Mouse (Mus musculus): ENCODE measurements at regions not wholly inside any gene's neighbourhood (a gene's known extent, or its start where the extent isn't known, plus 50 kb on each side); places are given as distances from the start of the nearest gene placed in this dataset.

- Histone ChIP-seq H3K27ac (no peak overlapping the region), H3K4me1 (0 out of 2 replicates have a peak, but pooled peaks cover 5% of the 10 kb centered on the region), H3K4me3 (no peak overlapping the region), H3K36me3 (replicated peaks) (no peaks in the 10 kb centered on the region), H3K9me3 (no peaks in the 10 kb centered on the region), H3K4me2 (no peak overlapping the region), H3K27me3 (replicated peaks) (0 out of 2 replicates have a peak, but pooled peaks cover 4% of the 10 kb centered on the region), H3K9ac (no peak overlapping the region)
- ATAC-seq (replicated peaks), result no peak
- WGBS, result 88% methylated on average over 7 of the region's 7 CpGs
Measured at GRCm38 (mm10) chr2:159072997-159073690, 278.5 kb downstream of the Dhx35 start.

GRCm38 (mm10) chr2:159079836-159080235, 285.2 kb downstream of the Dhx35 start:
- H3K27ac ChIP-seq, result no peak overlapping the region
- H3K36me3 ChIP-seq (replicated peaks), result no peaks in the 10 kb centered on the region
- no peak overlapping the region for H3K4me2 ChIP-seq
- H3K4me1 ChIP-seq, result peaks cover 4% of the 10 kb centered on the region; the same call in 1 of the 2 replicates
- 78% methylated on average over 7 of the region's 7 CpGs for WGBS
- no peak for ATAC-seq (replicated peaks)
- H3K9ac ChIP-seq, result no peak overlapping the region
- H3K27me3 ChIP-seq (replicated peaks), result no peaks in the 10 kb centered on the region
- no peak overlapping the region for H3K4me3 ChIP-seq
- no peaks in the 10 kb centered on the region for H3K9me3 ChIP-seq

- Histone ChIP-seq H3K4me3 (no peak overlapping the region), H3K27me3 (replicated peaks) (no peaks in the 10 kb centered on the region), H3K4me2 (peak overlapping the region; percentile 36), H3K9me3 (no peaks in the 10 kb centered on the region), H3K9ac (no peak overlapping the region), H3K36me3 (replicated peaks) (no peaks in the 10 kb centered on the region), H3K4me1 (peaks cover 4% of the 10 kb centered on the region; the same call in 1 of the 2 replicates), H3K27ac (no peak overlapping the region)
- no peak for ATAC-seq (replicated peaks)
- 60% methylated on average over 19 of the region's 19 CpGs for WGBS
Measured at GRCm38 (mm10) chr2:159080784-159081544, 286.4 kb downstream of the Dhx35 start.

DNA sequence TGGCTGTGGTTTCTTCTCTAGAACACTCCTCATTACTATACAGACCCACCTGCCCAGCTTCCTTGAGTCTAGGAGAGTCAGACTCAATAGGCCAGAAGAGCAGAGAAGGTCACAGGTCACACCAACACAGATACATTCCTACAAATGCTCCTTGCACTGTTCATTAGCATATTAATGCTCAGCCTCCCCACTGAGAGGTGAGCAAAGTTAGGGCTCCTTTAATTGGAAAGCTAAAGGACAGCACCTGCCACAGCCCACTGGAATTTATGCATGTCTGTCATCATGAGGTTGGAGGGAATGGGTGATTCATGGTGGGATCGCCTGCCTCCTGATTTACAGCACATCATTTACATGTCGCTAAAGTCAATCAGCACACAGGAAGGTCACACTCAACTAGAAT, 292.2 kb downstream of the Dhx35 start:
- H3K27me3 ChIP-seq (replicated peaks), result no peaks in the 10 kb centered on the region
- H3K4me1 ChIP-seq, result no peaks in the 10 kb centered on the region
- WGBS, result 73% methylated on average over 2 of the region's 2 CpGs
- H3K4me3 ChIP-seq, result no peak overlapping the region
- H3K36me3 ChIP-seq (replicated peaks), result no peaks in the 10 kb centered on the region
- ATAC-seq (replicated peaks), result no peak
- H3K27ac ChIP-seq, result no peak overlapping the region
- H3K9me3 ChIP-seq, result no peaks in the 10 kb centered on the region
- no peak overlapping the region for H3K4me2 ChIP-seq
- no peak overlapping the region for H3K9ac ChIP-seq

GRCm38 (mm10) chr2:159088196-159088595, 293.6 kb downstream of the Dhx35 start:
- no peak overlapping the region for H3K27ac ChIP-seq
- WGBS, result 91% methylated on average over 4 of the region's 4 CpGs
- no peak for ATAC-seq (replicated peaks)
- no peak overlapping the region for H3K4me3 ChIP-seq
- H3K9me3 ChIP-seq, result no peaks in the 10 kb centered on the region
- no peaks in the 10 kb centered on the region for H3K27me3 ChIP-seq (replicated peaks)
- no peaks in the 10 kb centered on the region for H3K4me1 ChIP-seq
- no peak overlapping the region for H3K4me2 ChIP-seq
- no peaks in the 10 kb centered on the region for H3K36me3 ChIP-seq (replicated peaks)
- H3K9ac ChIP-seq, result no peak overlapping the region

DNA sequence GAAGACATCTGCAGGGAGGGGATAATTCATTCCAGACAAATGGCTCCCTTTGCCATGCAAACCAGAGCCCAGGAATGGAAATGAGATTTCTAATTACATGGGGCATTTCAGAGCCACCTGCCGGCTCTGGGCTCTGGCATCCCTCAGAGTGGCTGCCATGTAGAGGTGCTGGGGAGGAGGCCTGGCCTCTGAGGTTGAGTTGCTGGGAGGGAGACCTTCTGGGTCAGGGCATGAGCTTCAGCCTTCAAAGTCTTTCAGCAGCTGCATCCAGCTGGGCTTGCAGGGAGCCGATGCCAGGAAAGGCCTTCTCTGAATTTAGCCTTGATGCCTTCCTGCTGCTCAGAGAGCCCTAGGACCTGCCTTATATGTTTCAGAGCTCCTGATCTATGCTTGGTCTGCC, 302.1 kb downstream of the Dhx35 start:
- no peaks in the 10 kb centered on the region for H3K36me3 ChIP-seq (replicated peaks)
- no peak overlapping the region for H3K9ac ChIP-seq
- ATAC-seq (replicated peaks), result no peak
- no peaks in the 10 kb centered on the region for H3K9me3 ChIP-seq
- H3K4me3 ChIP-seq, result no peak overlapping the region
- WGBS, result 36% methylated on average over 2 of the region's 2 CpGs
- H3K27me3 ChIP-seq (replicated peaks), result no peaks in the 10 kb centered on the region
- no peaks in the 10 kb centered on the region for H3K4me1 ChIP-seq
- H3K27ac ChIP-seq, result no peak overlapping the region
- H3K4me2 ChIP-seq, result no peak overlapping the region

GRCm38 (mm10) chr2:159134042-159134441, 339.4 kb downstream of the Dhx35 start:
- H3K9ac ChIP-seq, result no peak overlapping the region
- H3K9me3 ChIP-seq, result no peaks in the 10 kb centered on the region
- ATAC-seq (replicated peaks), result no peak
- H3K36me3 ChIP-seq (replicated peaks), result no peaks in the 10 kb centered on the region
- no peaks in the 10 kb centered on the region for H3K4me1 ChIP-seq
- H3K27me3 ChIP-seq (replicated peaks), result no peaks in the 10 kb centered on the region
- no peak overlapping the region for H3K27ac ChIP-seq
- 82% methylated on average over 6 of the region's 6 CpGs for WGBS
- no peak overlapping the region for H3K4me2 ChIP-seq
- H3K4me3 ChIP-seq, result no peak overlapping the region

DNA sequence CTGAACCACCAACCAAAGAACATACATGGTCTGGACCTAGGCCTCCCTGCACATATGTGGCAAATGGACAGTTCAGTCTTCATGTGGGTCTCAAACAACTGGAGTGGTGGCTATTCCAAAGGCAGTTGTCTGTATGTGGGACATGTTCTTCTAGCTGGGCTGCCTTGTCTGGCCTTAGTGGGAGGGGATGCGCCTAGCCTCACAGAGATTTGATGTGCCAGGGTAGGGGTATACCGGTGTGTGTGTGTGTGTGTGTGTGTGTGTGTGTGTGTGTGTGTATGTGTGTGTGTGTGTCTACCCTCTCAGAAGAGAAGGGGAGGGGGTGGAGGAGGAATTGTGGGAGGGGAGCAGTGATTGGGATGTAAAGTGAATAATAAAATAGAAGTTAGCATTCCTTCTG, 344.0 kb downstream of the Dhx35 start:
- Histone ChIP-seq H3K4me2 (no peak overlapping the region), H3K9me3 (no peaks in the 10 kb centered on the region), H3K36me3 (replicated peaks) (no peaks in the 10 kb centered on the region), H3K4me1 (no peaks in the 10 kb centered on the region), H3K4me3 (no peak overlapping the region), H3K27ac (no peak overlapping the region), H3K9ac (no peak overlapping the region), H3K27me3 (replicated peaks) (no peaks in the 10 kb centered on the region)
- WGBS, result 100% methylated on average over 2 of the region's 2 CpGs
- ATAC-seq (replicated peaks), result no peak

GRCm38 (mm10) chr2:159145980-159146379, 351.4 kb downstream of the Dhx35 start:
- Histone ChIP-seq H3K36me3 (replicated peaks) (no peaks in the 10 kb centered on the region), H3K9me3 (no peaks in the 10 kb centered on the region), H3K4me2 (no peak overlapping the region), H3K4me1 (no peaks in the 10 kb centered on the region), H3K27ac (no peak overlapping the region), H3K27me3 (replicated peaks) (no peaks in the 10 kb centered on the region), H3K9ac (no peak overlapping the region), H3K4me3 (no peak overlapping the region)
- ATAC-seq (replicated peaks), result no peak
- WGBS, result 89% methylated on average over 6 of the region's 6 CpGs

DNA sequence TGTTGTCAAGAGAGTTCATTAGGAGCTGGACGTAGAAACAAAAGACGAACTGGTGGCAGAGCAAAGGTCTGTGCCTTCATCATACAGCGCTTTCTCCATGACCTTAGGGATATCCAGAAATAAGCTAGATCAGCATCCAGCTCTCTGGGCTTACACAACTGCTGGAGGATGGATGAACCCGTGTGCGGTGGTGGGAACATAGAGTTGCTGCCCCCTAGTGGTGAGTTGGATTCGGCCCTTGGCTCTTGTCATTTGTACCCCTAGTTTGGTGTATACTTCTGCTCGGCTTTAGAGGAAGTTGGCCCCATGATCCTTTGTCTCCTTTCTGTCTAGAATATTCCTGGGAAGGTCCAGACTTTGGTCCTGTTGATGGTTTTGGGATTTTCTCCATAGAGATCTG, 369.4 kb downstream of the Dhx35 start:
- H3K9me3 ChIP-seq, result no peaks in the 10 kb centered on the region
- H3K27ac ChIP-seq, result no peak overlapping the region
- ATAC-seq (replicated peaks), result no peak
- no peak overlapping the region for H3K4me2 ChIP-seq
- H3K27me3 ChIP-seq (replicated peaks), result no peaks in the 10 kb centered on the region
- WGBS, result 42% methylated on average over 7 of the region's 7 CpGs
- no peaks in the 10 kb centered on the region for H3K36me3 ChIP-seq (replicated peaks)
- H3K4me1 ChIP-seq, result no peaks in the 10 kb centered on the region
- H3K4me3 ChIP-seq, result no peak overlapping the region
- H3K9ac ChIP-seq, result no peak overlapping the region

DNA sequence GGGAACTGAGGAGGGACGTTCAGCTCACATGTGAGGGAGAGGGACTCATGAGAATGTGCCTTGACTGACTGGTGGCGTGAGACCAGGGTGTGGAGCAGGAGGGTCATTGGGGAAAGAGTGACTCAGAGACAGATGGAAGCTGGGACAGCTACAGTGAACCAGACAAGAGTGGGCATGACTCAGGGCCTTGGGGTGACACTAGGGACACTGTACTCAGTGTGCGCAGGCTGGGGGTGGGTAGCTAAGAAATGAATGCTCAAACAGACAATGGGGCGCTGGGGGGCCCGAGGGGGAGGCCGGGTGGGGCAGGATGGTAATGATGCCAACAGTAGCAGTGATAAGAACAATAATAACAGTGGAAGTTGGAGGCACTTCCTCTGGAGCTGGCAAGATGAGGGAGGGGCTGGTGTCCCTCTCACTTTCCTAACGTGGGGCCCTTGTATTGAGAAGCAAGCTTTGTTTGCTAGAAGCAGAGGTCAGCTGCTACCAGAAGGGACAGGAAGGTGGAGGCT, 374.0 kb downstream of the Dhx35 start:
- WGBS, result 69% methylated on average over 7 of the region's 7 CpGs
- Histone ChIP-seq H3K4me1 (no peaks in the 10 kb centered on the region), H3K27ac (no peak overlapping the region), H3K9ac (no peak overlapping the region), H3K9me3 (no peaks in the 10 kb centered on the region), H3K4me3 (no peak overlapping the region), H3K4me2 (no peak overlapping the region), H3K27me3 (replicated peaks) (no peaks in the 10 kb centered on the region), H3K36me3 (replicated peaks) (no peaks in the 10 kb centered on the region)
- no peak for ATAC-seq (replicated peaks)

DNA sequence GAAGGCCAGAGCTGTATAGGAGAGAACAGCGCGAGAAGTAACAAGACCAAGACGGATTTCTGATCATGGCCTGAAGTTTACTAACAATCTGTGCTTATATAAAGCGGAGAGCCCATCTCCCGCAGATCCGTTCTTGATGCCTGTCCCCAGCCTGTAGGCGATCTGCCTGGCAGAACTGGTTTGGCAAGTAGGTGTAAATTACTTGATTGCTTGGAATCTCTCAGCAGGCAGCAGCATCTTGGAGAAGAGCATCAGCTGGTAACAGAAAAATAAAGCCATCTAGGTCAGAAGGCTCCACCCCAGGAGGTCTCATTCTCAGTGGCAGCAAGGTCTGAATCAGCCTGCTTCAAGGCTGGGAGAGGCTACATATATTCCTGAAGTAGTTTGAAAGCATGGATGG, 401.5 kb downstream of the Dhx35 start:
- H3K4me2 ChIP-seq, result no peak overlapping the region
- no peak for ATAC-seq (replicated peaks)
- no peak overlapping the region for H3K27ac ChIP-seq
- H3K4me1 ChIP-seq, result no peaks in the 10 kb centered on the region
- H3K9ac ChIP-seq, result no peak overlapping the region
- H3K4me3 ChIP-seq, result no peak overlapping the region
- H3K36me3 ChIP-seq (replicated peaks), result no peaks in the 10 kb centered on the region
- no peaks in the 10 kb centered on the region for H3K9me3 ChIP-seq
- WGBS, result 63% methylated on average over 7 of the region's 7 CpGs
- no peaks in the 10 kb centered on the region for H3K27me3 ChIP-seq (replicated peaks)

DNA sequence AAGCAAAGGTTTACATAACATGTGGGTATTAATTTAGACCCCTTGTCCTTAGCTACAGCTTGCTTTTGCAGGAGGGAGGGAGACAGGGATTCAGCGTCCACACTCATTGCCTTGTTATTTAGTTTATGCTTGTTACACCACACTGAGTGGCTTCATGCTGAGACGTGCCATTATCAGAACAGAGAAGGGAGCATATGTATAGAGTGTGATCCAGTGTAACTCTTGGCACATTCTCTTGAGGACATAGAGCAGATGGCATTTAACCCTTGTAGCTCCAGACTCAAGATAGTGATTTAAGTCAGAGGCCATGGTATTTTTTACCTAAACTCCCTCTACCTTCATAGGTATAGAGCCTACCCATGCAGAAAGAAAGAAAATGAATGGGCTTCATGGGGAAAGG, 437.7 kb downstream of the Dhx35 start:
- no peak for ATAC-seq (replicated peaks)
- Histone ChIP-seq H3K4me1 (peaks cover 3% of the 10 kb centered on the region; the same call in 1 of the 2 replicates), H3K9me3 (no peaks in the 10 kb centered on the region), H3K36me3 (replicated peaks) (no peaks in the 10 kb centered on the region), H3K4me3 (no peak overlapping the region), H3K9ac (no peak overlapping the region), H3K27me3 (replicated peaks) (no peaks in the 10 kb centered on the region), H3K4me2 (no peak overlapping the region), H3K27ac (no peak overlapping the region)
- 34% methylated on average over 2 of the region's 2 CpGs for WGBS

Data from midbrain, embryonic 15.5 days (tissue).